Comparison of ENCODE assay signal across 8 mouse cellular contexts in genomic region chr6:119388650-119389012, GRCm38 (mm10). TPM values are rescaled to one million over a fixed set of nuclear protein-coding genes. Genes with fewer than 3 reads are reported as not detected.
DNase-seq lines count a peak whose midpoint lies in the region; ATAC-seq lines count a peak whose summit lies in the region.

No protein-coding gene starts in this region.

- peak; percentile 93 for ATAC-seq in common myeloid progenitor, adult 5-6 weeks (replicated peaks; ENCODE audit: low read depth, poor library complexity, severe bottlenecking)
- ATAC-seq in megakaryocyte progenitor cell, adult 5-6 weeks (replicated peaks; ENCODE audit: poor library complexity), result peak; percentile 94

- DNase-seq in ZHBTc4 (ENCODE audit: low read depth, low spot score), result peak; percentile 99
- DNase-seq in gastrocnemius, adult 8-10 months (ENCODE audit: low spot score in 2 of 2), result peak; percentile 90 to 92
- peak; percentile 98 for DNase-seq in induced T-regulatory cell, adult 2 months (ENCODE audit: low read depth)
- DNase-seq in left cerebral cortex, adult 9 months (ENCODE audit: low spot score in 2 of 2), result peak; percentile 93 to 95
- peak; percentile 95 for DNase-seq in right cerebral cortex, postnatal 14 days
- DNase-seq in urinary bladder, postnatal 36 days (ENCODE audit: low spot score in 2 of 2), result peak; percentile 92 to 93

RNA-seq across cellular contexts. Expression of gene Adipor2, which starts 28.9 kb away (rescaled TPM):
- 93.7 and 111 TPM in 2 replicates for total RNA-seq in common myeloid progenitor, adult 5-6 weeks (2017)
- 100 to 1,000 TPM in 1 of 4 experiments, 10 to 100 TPM in 3; 89.7 to 104 (median 97.1) TPM for total RNA-seq in gastrocnemius, adult 8-10 months (2022)
- total RNA-seq in megakaryocyte progenitor cell, adult 5-6 weeks (2015), result 57.1 and 64.4 TPM in 2 replicates
- 71.4 and 85.8 TPM in 2 replicates for total RNA-seq in megakaryocyte progenitor cell, adult 5-6 weeks (2017)

RNA-seq across cellular contexts. Expression of gene Lrtm2, which starts 58.1 kb away (rescaled TPM):
- 0.24 TPM in 1 of 2 replicates, not detected in the other for total RNA-seq in common myeloid progenitor, adult 5-6 weeks (2017)
- total RNA-seq in gastrocnemius, adult 8-10 months (2022), result under 1 TPM; 0.07 to 0.31 (median 0.19) TPM
- total RNA-seq in megakaryocyte progenitor cell, adult 5-6 weeks (2015), result 0.24 and 0.44 TPM in 2 replicates
- 0.03 and 0.08 TPM in 2 replicates for total RNA-seq in megakaryocyte progenitor cell, adult 5-6 weeks (2017)

Comparison
In these comparisons a context has a peak if more than half of its experiments do, and no peak if none do; other contexts are left out.
1. Peak in every context shown above with its lines: DNase-seq and ATAC-seq.